Mouse (Mus musculus) CH12.LX (cell line): ENCODE measurements around the gene 2610002M06Rik. TPM values are rescaled to one million over a fixed set of nuclear protein-coding genes. Genes with fewer than 3 reads are reported as not detected.
A peak's percentile ranks its signal among the peaks of the same experiment; 100 is the strongest.

ENCODE experiments used
- DNase-seq: peaks from one replicate; pipeline ENCODE4 v3.0.0-alpha.2; 2013; ENCODE audit errors: extremely low read depth
- H3K27ac ChIP-seq: 2 replicates; pipeline ENCODE4 v1.5.1; 2012; ENCODE audit warnings: low read depth, mild to moderate bottlenecking, control low read depth, moderate library complexity; ENCODE audit not compliant: insufficient read depth
- H3K27me3 ChIP-seq: replicated peaks from 2 replicates; pipeline ENCODE3; 2012; ENCODE audit warnings: inconsistent platforms
- H3K36me3 ChIP-seq, 2 experiments: replicated peaks in 1 of 2; 2 replicates each; pipeline versions ENCODE3 to v1.6.1; 2012; ENCODE audit warnings: inconsistent platforms in 1 of 2, low read length in 1 of 2, mild to moderate bottlenecking in 1 of 2, mixed read lengths in 1 of 2, moderate library complexity in 1 of 2; ENCODE audit not compliant: control insufficient read depth in 1 of 2, insufficient read depth in 1 of 2
- H3K4me1 ChIP-seq, 2 experiments: 2 replicates each; pipeline ENCODE4 v1.6.1; 2012; ENCODE audit warnings: inconsistent platforms in 1 of 2, moderate library complexity in 1 of 2; ENCODE audit not compliant: insufficient read depth in 2 of 2, control insufficient read depth in 1 of 2
- H3K4me2 ChIP-seq: 2 replicates; pipeline ENCODE4 v1.6.1; 2012; ENCODE audit warnings: low read depth, mild to moderate bottlenecking, control low read depth; ENCODE audit not compliant: poor library complexity, insufficient read depth, severe bottlenecking
- H3K4me3 ChIP-seq, 3 experiments: fragments of 150-350 bp in 1 of 3; sonication (generic) in 1 of 3; replicated peaks in 1 of 3; 2 replicates each; pipeline versions ENCODE3 to v1.5.1; 2011 to 2012; ENCODE audit warnings: low read depth in 2 of 3, low read length in 2 of 3, mild to moderate bottlenecking in 2 of 3, moderate library complexity in 2 of 3, control low read depth in 1 of 3, improper control_type of control experiment in 1 of 3, inconsistent platforms in 1 of 3, mixed read lengths in 1 of 3; ENCODE audit not compliant: poor library complexity in 1 of 3
- H3K79me2 ChIP-seq: replicated peaks from 2 replicates; pipeline ENCODE4 v1.6.1; 2012; ENCODE audit warnings: mild to moderate bottlenecking, moderate library complexity; ENCODE audit not compliant: control insufficient read depth, poor library complexity, insufficient read depth, severe bottlenecking; ENCODE audit errors: extremely low read depth
- H3K9ac ChIP-seq: 2 replicates; pipeline ENCODE4 v1.6.1; 2012; ENCODE audit warnings: low read depth, mild to moderate bottlenecking, control low read depth, moderate library complexity; ENCODE audit not compliant: insufficient read depth
- H3K9me3 ChIP-seq: replicated peaks from 2 replicates; pipeline ENCODE3; 2012; ENCODE audit warnings: low read length, inconsistent platforms, mixed read lengths
- BHLHE40 ChIP-seq: IDR thresholded peaks from 2 replicates; pipeline ENCODE4 v1.6.1; 2011; ENCODE audit warnings: mild to moderate bottlenecking, low read depth, low read length, improper control_type of control experiment
- CTCF ChIP-seq, 2 experiments: IDR thresholded peaks in 1 of 2; conservative IDR thresholded peaks in 1 of 2; 2 replicates each; pipeline ENCODE4 v1.5.1; 2011 to 2012; ENCODE audit warnings: low read depth in 2 of 2, low read length in 2 of 2, improper control_type of control experiment in 1 of 2, inconsistent platforms in 1 of 2, mild to moderate bottlenecking in 1 of 2, moderate library complexity in 1 of 2
- ELF1 ChIP-seq: IDR thresholded peaks from 2 replicates; pipeline ENCODE4 v1.6.1; 2014; ENCODE audit warnings: low read depth, mild to moderate bottlenecking, inconsistent platforms, low read length, improper control_type of control experiment
- ETS1 ChIP-seq: conservative IDR thresholded peaks from 2 replicates; pipeline ENCODE4 v1.6.1; 2012; ENCODE audit warnings: low read depth, mild to moderate bottlenecking, inconsistent platforms, low read length, improper control_type of control experiment, moderate library complexity
- IRF4 ChIP-seq: IDR thresholded peaks from 2 replicates; pipeline ENCODE4 v1.6.1; 2014; ENCODE audit warnings: low read depth, mild to moderate bottlenecking, inconsistent platforms, low read length, improper control_type of control experiment
- JUND ChIP-seq: conservative IDR thresholded peaks from 2 replicates; pipeline ENCODE4 v1.6.1; 2011; ENCODE audit warnings: low read depth, low read length, improper control_type of control experiment
- KAT2A ChIP-seq: IDR thresholded peaks from 2 replicates; pipeline ENCODE4 v1.6.1; 2012; ENCODE audit warnings: low read length, improper control_type of control experiment, inconsistent platforms; ENCODE audit not compliant: insufficient replicate concordance
- MEF2A ChIP-seq: IDR thresholded peaks from 2 replicates; pipeline ENCODE4 v1.6.1; 2014; ENCODE audit warnings: low read depth, mild to moderate bottlenecking, inconsistent platforms, low read length, improper control_type of control experiment, borderline replicate concordance
- MXI1 ChIP-seq: IDR thresholded peaks from 2 replicates; pipeline ENCODE4 v1.6.1; 2011; ENCODE audit warnings: mild to moderate bottlenecking, low read depth, low read length, improper control_type of control experiment
- NELFE ChIP-seq: IDR thresholded peaks from 2 replicates; pipeline ENCODE4 v1.6.1; 2011; ENCODE audit warnings: low read depth, low read length, improper control_type of control experiment
- POLR2A ChIP-seq: IDR thresholded peaks from 2 replicates; pipeline ENCODE4 v1.6.1; 2011; ENCODE audit warnings: low read depth, mild to moderate bottlenecking, improper control_type of control experiment, low read length
- RAD21 ChIP-seq: IDR thresholded peaks from 2 replicates; pipeline ENCODE4 v1.6.1; 2011; ENCODE audit warnings: low read depth, mild to moderate bottlenecking, low read length, improper control_type of control experiment, moderate library complexity
- TBP ChIP-seq: conservative IDR thresholded peaks from 2 replicates; pipeline ENCODE4 v1.6.1; 2011; ENCODE audit warnings: low read depth, low read length, improper control_type of control experiment
- ZNF384 ChIP-seq: IDR thresholded peaks from 2 replicates; pipeline ENCODE4 v1.6.1; 2012; ENCODE audit warnings: low read depth, low read length, improper control_type of control experiment, inconsistent platforms
- dilution Hi-C: fragments of 300-500 bp; cut with MboI; formaldehyde crosslinking; loops from 2 replicates; pipeline ENCODE4 v1.14.3; 2020; ENCODE audit warnings: low sequenced_read_pairs; ENCODE audit not compliant: extremely low pct_unique_long_range_greater_than_20kb, extremely low pct_ligation_motif_present
- in situ Hi-C: fragments of 300-500 bp; cut with MboI; formaldehyde crosslinking; loops from 3 replicates; pipeline ENCODE4 v1.14.3; 2019; ENCODE audit warnings: low sequenced_read_pairs, low pct_ligation_motif_present, low pct_unique_long_range_greater_than_20kb, mixed read lengths
- polyA plus RNA-seq: library from polyadenylated mRNA; unstranded; fragments of >175 nt; gene quantifications from 2 replicates; pipeline ENCODE4 v1.2.1, GENCODE M21; 2012; ENCODE audit warnings: low read depth; ENCODE audit not compliant: insufficient read length
- total RNA-seq, 2 experiments: library from RNA; depleted of rRNA; stranded (reverse); fragments of 300-350 nt in 1 of 2; fragments of >200 nt in 1 of 2; gene quantifications; 2 replicates each; pipeline ENCODE4 v1.2.3; 2012 to 2014

Gene 2610002M06Rik
- total and polyA plus RNA-seq, 3 experiments, result 3.9 to 14.6 (median 7.9) TPM

GRCm38 (mm10) chrX:107792290-107792689 is 23.8 kb downstream of the 2610002M06Rik start, which contains the start of gene Tent5d:
TSS of gene Tent5d (plus strand) at chrX:107792590.
- Histone ChIP-seq H3K9ac (no peak within 1 kb of the TSS), H3K4me2 (no peak within 1 kb of the TSS), H3K27me3 (no peaks in the 10 kb centered on the region)
- TF ChIP-seq CTCF (conservative IDR thresholded peaks at IDR 0.05 in 1 of 2, IDR thresholded peaks at IDR 0.05 in 1 of 2; ENCODE audit: low read depth in 2 of 2, low read length in 2 of 2) (no peak), BHLHE40 (no peak), RAD21 (no peak), JUND (no peak), KAT2A (no peak), TBP (no peak), IRF4 (no peak), ELF1 (no peak), NELFE (no peak), MXI1 (no peak), ETS1 (no peak), MEF2A (no peak)
- TF ChIP-seq, all 38 proteins: peak for 0
- Histone ChIP-seq H3K36me3 (peaks cover 0 to 6% of the 10 kb centered on the region in 2 experiments), H3K79me2 (no peaks in the 10 kb centered on the region), H3K4me1 (no peaks in the 10 kb centered on the region), H3K9me3 (no peaks in the 10 kb centered on the region), H3K27ac (no peak within 1 kb of the TSS), H3K4me3 (no peak within 1 kb of the TSS)
- dilution Hi-C loops (no loop called here), in situ Hi-C loops (no loop called here)
- DNase-seq, result no peak

- no peak overlapping the region for H3K4me3 ChIP-seq
- in situ Hi-C loops (no loop called here), dilution Hi-C loops (no loop called here)
- H3K36me3 ChIP-seq, result peaks cover 0 to 10% of the 10 kb centered on the region in 2 experiments
- no peaks in the 10 kb centered on the region for H3K9me3 ChIP-seq
- H3K79me2 ChIP-seq, result no peaks in the 10 kb centered on the region
- no peaks in the 10 kb centered on the region for H3K4me1 ChIP-seq
- no peak overlapping the region for H3K4me2 ChIP-seq
- no peak overlapping the region for H3K9ac ChIP-seq
- H3K27ac ChIP-seq, result no peak overlapping the region
- H3K27me3 ChIP-seq, result no peaks in the 10 kb centered on the region
- TF ChIP-seq KAT2A (no peak), ZNF384 (peak; percentile 70), CTCF (conservative IDR thresholded peaks at IDR 0.05 in 1 of 2, IDR thresholded peaks at IDR 0.05 in 1 of 2; ENCODE audit: low read depth in 2 of 2, low read length in 2 of 2) (peak in 1 of 2 experiments; percentile 34; a peak in 1 of 4 replicates), RAD21 (peak; percentile 33), POLR2A (no peak)
- DNase-seq, result peak; percentile 5
Observed at GRCm38 (mm10) chrX:107790750-107791493, 25.2 kb downstream of the 2610002M06Rik start.
